Mouse (Mus musculus): ENCODE results near the gene Hist1h2ab. TPM values are rescaled to one million over a fixed set of nuclear protein-coding genes. Genes with fewer than 3 reads are reported as not detected.
A peak's percentile ranks its signal among the peaks of the same experiment; 100 is the strongest.
"Not testable (repeated sequence)": the region's sequence is repeated elsewhere in the genome, so short reads cannot be mapped to it uniquely, and the experiment has no call there.

Hist1h2ab gene
- total and polyA plus RNA-seq, 2 experiments from 2014 or later, result 4.4 to 340 TPM

GRCm38 (mm10) chr13:23747081-23747891 lies 3.6 kb upstream of the Hist1h2ab start:
- TF ChIP-seq CTCF (IDR thresholded peaks at IDR 0.05; ENCODE audit: low read depth), result no peak
- Histone ChIP-seq H3K27ac (ENCODE audit: low read depth, low read length) (peak overlapping the region; percentile 94), H3K9ac (peak overlapping the region; percentile 42), H3K36me3 (ENCODE audit: insufficient read depth) (no peaks in the 10 kb centered on the region), H3K27me3 (ENCODE audit: insufficient read depth, low read length) (no peaks in the 10 kb centered on the region), H3K4me1 (ENCODE audit: insufficient read depth) (no peaks in the 10 kb centered on the region), H3K4me3 (ENCODE audit: low read depth, low read length) (peak overlapping the region; percentile 41), H3K9me3 (ENCODE audit: low read length) (no peaks in the 10 kb centered on the region), H3K4me2 (ENCODE audit: low read depth) (peak overlapping the region; percentile 78)
- WGBS, result 1% methylated on average over 9 of the region's 13 CpGs
- DNase-seq, result peak; percentile 11
- ATAC-seq, result no peak; the same call in 1 of the 2 replicates

- H3K4me3 ChIP-seq (ENCODE audit: low read depth, low read length), result no peak overlapping the region
- H3K27ac ChIP-seq (ENCODE audit: low read depth, low read length), result no peak overlapping the region
- H3K9ac ChIP-seq, result no peak overlapping the region
- H3K4me2 ChIP-seq (ENCODE audit: low read depth), result no peak overlapping the region
- H3K27me3 ChIP-seq (ENCODE audit: insufficient read depth, low read length), result no peaks in the 10 kb centered on the region
- ATAC-seq (no peak), DNase-seq (no peak)
- H3K36me3 ChIP-seq (ENCODE audit: insufficient read depth), result no peaks in the 10 kb centered on the region
- under 1% methylated on average over 4 of the region's 4 CpGs for WGBS
- TF ChIP-seq CTCF (IDR thresholded peaks at IDR 0.05; ENCODE audit: low read depth), result no peak
- no peaks in the 10 kb centered on the region for H3K9me3 ChIP-seq (ENCODE audit: low read length)
- no peaks in the 10 kb centered on the region for H3K4me1 ChIP-seq (ENCODE audit: insufficient read depth)
These were observed 3.0 kb upstream of the Hist1h2ab start for GRCm38 (mm10) chr13:23747892-23748288.

GRCm38 (mm10) chr13:23749563-23750121 lies 1.3 kb upstream of the Hist1h2ab start:
- ATAC-seq (no peak), DNase-seq (no peak)
- H3K4me1 ChIP-seq (ENCODE audit: insufficient read depth), result no peaks in the 10 kb centered on the region
- H3K4me2 ChIP-seq (ENCODE audit: low read depth), result no peak overlapping the region
- TF ChIP-seq CTCF (IDR thresholded peaks at IDR 0.05; ENCODE audit: low read depth), result no peak
- H3K4me3 ChIP-seq (ENCODE audit: low read depth, low read length), result no peak overlapping the region
- H3K27me3 ChIP-seq (ENCODE audit: insufficient read depth, low read length), result no peaks in the 10 kb centered on the region
- no peaks in the 10 kb centered on the region for H3K36me3 ChIP-seq (ENCODE audit: insufficient read depth)
- no peaks in the 10 kb centered on the region for H3K9me3 ChIP-seq (ENCODE audit: low read length)
- no peak overlapping the region for H3K9ac ChIP-seq
- WGBS, result 95% methylated on average over 5 of the region's 5 CpGs
- H3K27ac ChIP-seq (ENCODE audit: low read depth, low read length), result peak overlapping the region; percentile 69

- H3K4me2 ChIP-seq (ENCODE audit: low read depth), result peak overlapping the region; percentile 69
- no peaks in the 10 kb centered on the region for H3K27me3 ChIP-seq (ENCODE audit: insufficient read depth, low read length)
- no peaks in the 10 kb centered on the region for H3K4me1 ChIP-seq (ENCODE audit: insufficient read depth)
- H3K36me3 ChIP-seq (ENCODE audit: insufficient read depth), result no peaks in the 10 kb centered on the region
- H3K9me3 ChIP-seq (ENCODE audit: low read length), result no peaks in the 10 kb centered on the region
- ATAC-seq (no peak), DNase-seq (peak; percentile 33)
- 1% methylated on average over 11 of the region's 11 CpGs for WGBS
- peak overlapping the region; percentile 62; the same call in 1 of the 2 replicates for H3K9ac ChIP-seq
- peak overlapping the region; percentile 93 for H3K27ac ChIP-seq (ENCODE audit: low read depth, low read length)
- no peak for TF ChIP-seq CTCF (IDR thresholded peaks at IDR 0.05; ENCODE audit: low read depth)
- H3K4me3 ChIP-seq (ENCODE audit: low read depth, low read length), result peak overlapping the region; percentile 40
These were observed 591 bp downstream of the Hist1h2ab start for GRCm38 (mm10) chr13:23751478-23751956.

GRCm38 (mm10) chr13:23752067-23752741 lies 1.3 kb downstream of the Hist1h2ab start, which contains the start of gene Hist1h3b:
Gene Hist1h3b, plus strand, starts transcription at chr13:23752267.
- peak within 1 kb of the TSS; percentile 62 for H3K9ac ChIP-seq
- peak within 1 kb of the TSS; percentile 93 for H3K27ac ChIP-seq (ENCODE audit: low read depth, low read length)
- not testable (repeated sequence) for H3K9me3 ChIP-seq (ENCODE audit: low read length); H3K27me3 ChIP-seq (ENCODE audit: insufficient read depth, low read length); H3K4me1 ChIP-seq (ENCODE audit: insufficient read depth); H3K36me3 ChIP-seq (ENCODE audit: insufficient read depth)
- H3K4me2 ChIP-seq (ENCODE audit: low read depth), result peak within 1 kb of the TSS; percentile 69
- H3K4me3 ChIP-seq (ENCODE audit: low read depth, low read length), result peak within 1 kb of the TSS; percentile 40
- 1% methylated on average over 19 of the region's 47 CpGs for WGBS
- peak; percentile 76 for ATAC-seq
- DNase-seq, result peak; percentile 95

- 1% methylated on average over 6 of the region's 6 CpGs for WGBS
- no peak for ATAC-seq
- H3K27ac ChIP-seq (ENCODE audit: low read depth, low read length), result no peak overlapping the region
These were observed 1.8 kb downstream of the Hist1h2ab start for GRCm38 (mm10) chr13:23752742-23753172.

More at GRCm38 (mm10) chr13:23752742-23753172, 1.8 kb downstream of the Hist1h2ab start:
- no peaks in the 10 kb centered on the region for H3K4me1 ChIP-seq (ENCODE audit: insufficient read depth)
- no peak overlapping the region for H3K9ac ChIP-seq
- no peaks in the 10 kb centered on the region for H3K36me3 ChIP-seq (ENCODE audit: insufficient read depth)
- H3K4me2 ChIP-seq (ENCODE audit: low read depth), result peak overlapping the region; percentile 69
- no peak overlapping the region for H3K4me3 ChIP-seq (ENCODE audit: low read depth, low read length)
- H3K27me3 ChIP-seq (ENCODE audit: insufficient read depth, low read length), result no peaks in the 10 kb centered on the region
- DNase-seq, result no peak
- no peak for TF ChIP-seq CTCF (IDR thresholded peaks at IDR 0.05; ENCODE audit: low read depth)
- no peaks in the 10 kb centered on the region for H3K9me3 ChIP-seq (ENCODE audit: low read length)
